Mouse (Mus musculus) hindbrain, embryonic 12.5 days (tissue): ENCODE measurements around the gene Mapkapk2. TPM values are rescaled to one million over a fixed set of nuclear protein-coding genes. Genes with fewer than 3 reads are reported as not detected.

Source experiments
- ATAC-seq: fragments of 200-750 bp; cut with Nextera tagmentation; 2 replicates; pipeline ENCODE4 v1.8.0; 2017; ENCODE audit warnings: moderate TSS enrichment; ENCODE audit not compliant: low FRiP score
- H3K27ac ChIP-seq: fragments of 300-500 bp; sonication (generic); 2 replicates; pipeline ENCODE4 v1.5.1; 2016; ENCODE audit warnings: mild to moderate bottlenecking
- H3K27me3 ChIP-seq: fragments of 300-500 bp; sonication (generic); 2 replicates; pipeline ENCODE4 v1.6.1; 2016; ENCODE audit warnings: mild to moderate bottlenecking
- H3K36me3 ChIP-seq: fragments of 300-500 bp; sonication (generic); 2 replicates; pipeline ENCODE4 v1.6.1; 2016; ENCODE audit warnings: mild to moderate bottlenecking
- H3K4me1 ChIP-seq: fragments of 300-500 bp; sonication (generic); 2 replicates; pipeline ENCODE4 v1.6.1; 2016
- H3K4me2 ChIP-seq: fragments of 300-500 bp; sonication (generic); replicated peaks from 2 replicates; pipeline ENCODE4 v1.6.1; 2016; ENCODE audit warnings: mild to moderate bottlenecking
- H3K4me3 ChIP-seq: fragments of 300-500 bp; sonication (generic); 2 replicates; pipeline ENCODE4 v1.5.1; 2016; ENCODE audit warnings: mild to moderate bottlenecking
- H3K9ac ChIP-seq: fragments of 300-500 bp; sonication (generic); 2 replicates; pipeline ENCODE4 v1.6.1; 2016; ENCODE audit warnings: mild to moderate bottlenecking, moderate library complexity
- H3K9me3 ChIP-seq: fragments of 300-500 bp; sonication (generic); replicated peaks from 2 replicates; pipeline ENCODE4 v1.6.1; 2016; ENCODE audit warnings: mild to moderate bottlenecking
- WGBS: fragments of 180-500 bp; shearing (Covaris S2); methylation state at CpG from one replicate; pipeline ENCODE4 v1.1.7; 2016; 5-methylcytosine and 5-hydroxymethylcytosine counted together
- polyA plus RNA-seq: library from polyadenylated mRNA; unstranded; fragments of >200 nt; fragmentation: Nextera tagmentation; extraction: Ambion mirVana; gene quantifications from 2 replicates; pipeline ENCODE4 v1.2.1, GENCODE M21; 2016

The Mapkapk2 gene
- polyA plus RNA-seq, 1 experiment from 2014 or later, result 50.3 TPM

GRCm38 (mm10) chr1:131134231-131134630, 36.6 kb upstream of the Mapkapk2 start:
- no peak overlapping the region for H3K9ac ChIP-seq
- H3K4me3 ChIP-seq, result no peak overlapping the region
- 0 out of 2 replicates have a peak overlapping the region, but pooled peaks have one; percentile 3 for H3K4me2 ChIP-seq

DNA sequence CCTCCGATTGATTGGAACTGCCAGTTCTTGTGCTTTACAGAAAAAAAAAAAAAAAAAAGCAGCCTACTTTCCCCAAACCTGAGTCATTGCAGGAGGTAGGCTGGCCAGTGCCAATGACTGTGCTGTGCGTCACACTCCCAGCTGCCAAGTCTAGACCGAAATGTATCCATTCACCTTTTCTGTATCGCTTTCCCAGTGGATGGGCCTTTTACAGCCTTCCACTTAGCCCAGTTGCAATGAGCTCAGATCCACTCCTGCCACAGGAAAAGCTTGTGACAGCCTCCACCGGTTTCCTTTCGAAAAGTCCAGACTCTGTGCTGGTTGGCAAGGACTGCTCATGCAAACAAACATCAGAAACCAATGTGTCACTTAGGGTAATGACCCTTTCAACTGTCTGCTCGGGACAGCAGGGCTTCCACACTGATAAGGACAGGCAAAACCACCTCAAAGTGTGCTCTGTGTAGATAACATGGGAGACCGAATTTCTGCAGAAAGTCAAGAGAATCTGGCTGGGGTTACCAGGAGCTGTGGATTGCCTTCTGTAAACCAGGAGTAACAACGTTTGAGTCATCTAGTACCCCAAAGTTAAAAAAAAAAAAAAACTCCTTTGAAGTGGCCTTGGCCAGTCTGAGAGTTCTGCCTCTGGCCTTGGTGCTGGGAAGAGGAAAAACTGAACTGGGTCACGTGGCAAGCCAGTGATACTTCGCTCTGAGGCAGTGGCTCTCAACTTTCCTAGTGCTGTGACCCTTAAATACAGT, 28.5 kb upstream of the Mapkapk2 start:
- H3K9ac ChIP-seq, result no peak overlapping the region
- H3K27ac ChIP-seq, result no peak overlapping the region
- no peaks in the 10 kb centered on the region for H3K27me3 ChIP-seq
- 0 out of 2 replicates have a peak, but pooled peaks cover 2% of the 10 kb centered on the region for H3K4me1 ChIP-seq
- H3K4me3 ChIP-seq, result no peak overlapping the region
- peaks cover 39% of the 10 kb centered on the region for H3K36me3 ChIP-seq
- no peak for ATAC-seq
- H3K9me3 ChIP-seq, result no peaks in the 10 kb centered on the region
- H3K4me2 ChIP-seq, result no peak overlapping the region
- WGBS, result 80% methylated on average over 11 of the region's 11 CpGs

More at GRCm38 (mm10) chr1:131134231-131134630, 36.6 kb upstream of the Mapkapk2 start:
- Histone ChIP-seq H3K9me3 (no peaks in the 10 kb centered on the region), H3K36me3 (peaks cover 17% of the 10 kb centered on the region), H3K27ac (peak overlapping the region; percentile 56), H3K27me3 (no peaks in the 10 kb centered on the region), H3K4me1 (peaks cover 33% of the 10 kb centered on the region)
- WGBS, result 53% methylated on average over 6 of the region's 6 CpGs
- no peak for ATAC-seq

DNA sequence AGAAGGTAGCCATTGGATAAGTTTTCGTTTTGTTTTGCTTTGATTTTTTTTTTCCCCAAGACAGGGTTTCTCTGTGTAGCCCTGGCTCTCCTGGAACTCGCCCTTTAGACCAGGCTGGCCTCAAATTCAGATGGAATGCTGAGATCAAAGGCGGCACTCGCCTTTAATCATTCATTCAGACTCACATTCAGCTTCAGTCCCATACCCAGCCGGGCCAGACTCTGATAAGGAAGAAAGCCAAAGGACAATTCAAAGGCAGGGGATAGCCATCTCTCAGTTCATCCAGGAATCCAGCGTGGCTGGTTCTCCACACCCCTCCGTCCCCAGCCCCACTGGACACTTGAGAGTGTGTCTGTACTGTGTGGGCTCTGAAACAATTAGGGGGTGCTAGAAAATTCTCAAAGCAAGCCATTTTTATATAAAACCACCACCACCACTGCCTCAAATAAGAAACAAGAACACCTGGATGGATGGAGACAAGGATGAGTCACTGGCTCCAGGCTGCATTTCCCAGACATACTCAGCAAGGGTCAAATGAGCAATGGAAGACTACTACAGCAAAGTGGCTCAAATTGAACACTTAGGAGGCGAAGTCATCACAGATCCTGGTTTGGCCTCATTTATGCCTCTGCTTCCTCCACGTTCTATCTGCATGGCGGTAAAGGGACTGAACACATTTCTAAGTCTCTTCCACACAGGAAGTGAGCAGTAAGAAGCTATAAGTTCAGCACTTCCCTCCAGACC, 26.1 kb upstream of the Mapkapk2 start:
- Histone ChIP-seq H3K27ac (no peak overlapping the region), H3K27me3 (no peaks in the 10 kb centered on the region), H3K36me3 (peaks cover 19% of the 10 kb centered on the region), H3K9ac (no peak overlapping the region), H3K4me2 (no peak overlapping the region), H3K4me1 (0 out of 2 replicates have a peak, but pooled peaks cover 4% of the 10 kb centered on the region), H3K4me3 (no peak overlapping the region), H3K9me3 (no peaks in the 10 kb centered on the region)
- WGBS, result 73% methylated on average over 10 of the region's 10 CpGs
- ATAC-seq, result no peak

DNA sequence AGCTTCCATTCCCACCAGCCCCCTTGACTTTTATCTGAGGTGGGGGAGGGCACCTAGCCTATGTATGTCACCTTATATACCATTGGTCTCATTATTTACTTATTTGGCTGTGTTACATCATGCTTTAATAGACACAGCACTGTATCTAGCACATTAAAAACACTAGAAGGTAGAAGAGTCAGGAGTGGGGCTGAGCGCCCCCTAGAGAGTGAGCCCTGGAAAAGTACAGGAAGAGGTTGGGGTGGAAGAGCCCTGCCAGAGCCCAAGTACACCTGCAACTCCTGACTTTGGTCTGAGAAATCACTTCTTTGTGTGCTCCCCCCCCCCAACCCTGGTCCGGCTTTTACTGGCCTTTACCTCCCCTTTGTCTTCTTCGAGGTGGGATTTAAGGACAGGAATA, 24.4 kb upstream of the Mapkapk2 start:
- Histone ChIP-seq H3K9ac (no peak overlapping the region), H3K36me3 (0 out of 2 replicates have a peak, but pooled peaks cover 3% of the 10 kb centered on the region), H3K27ac (no peak overlapping the region), H3K4me2 (no peak overlapping the region), H3K4me1 (0 out of 2 replicates have a peak, but pooled peaks cover 5% of the 10 kb centered on the region), H3K27me3 (no peaks in the 10 kb centered on the region), H3K4me3 (no peak overlapping the region), H3K9me3 (no peaks in the 10 kb centered on the region)
- WGBS, result 34% methylated on average over 3 of the region's 3 CpGs
- ATAC-seq, result no peak

GRCm38 (mm10) chr1:131119026-131119425, 21.4 kb upstream of the Mapkapk2 start:
- no peaks in the 10 kb centered on the region for H3K9me3 ChIP-seq
- no peaks in the 10 kb centered on the region for H3K36me3 ChIP-seq
- no peak overlapping the region for H3K4me3 ChIP-seq
- no peak overlapping the region for H3K4me2 ChIP-seq
- H3K27ac ChIP-seq, result no peak overlapping the region
- no peak for ATAC-seq
- 67% methylated on average over 2 of the region's 2 CpGs for WGBS
- H3K27me3 ChIP-seq, result no peaks in the 10 kb centered on the region
- no peak overlapping the region for H3K9ac ChIP-seq
- H3K4me1 ChIP-seq, result peaks cover 11% of the 10 kb centered on the region; the same call in 1 of the 2 replicates

GRCm38 (mm10) chr1:131118530-131118929, 20.9 kb upstream of the Mapkapk2 start:
- no peak overlapping the region for H3K4me2 ChIP-seq
- peaks cover 9% of the 10 kb centered on the region; the same call in 1 of the 2 replicates for H3K4me1 ChIP-seq
- no peak for ATAC-seq
- 75% methylated on average over 10 of the region's 10 CpGs for whole genome bisulfite sequencing
- H3K27ac ChIP-seq, result no peak overlapping the region
- H3K36me3 ChIP-seq, result no peaks in the 10 kb centered on the region
- H3K4me3 ChIP-seq, result no peak overlapping the region
- H3K27me3 ChIP-seq, result no peaks in the 10 kb centered on the region
- H3K9ac ChIP-seq, result no peak overlapping the region; the same call in 1 of the 2 replicates
- H3K9me3 ChIP-seq, result no peaks in the 10 kb centered on the region

DNA sequence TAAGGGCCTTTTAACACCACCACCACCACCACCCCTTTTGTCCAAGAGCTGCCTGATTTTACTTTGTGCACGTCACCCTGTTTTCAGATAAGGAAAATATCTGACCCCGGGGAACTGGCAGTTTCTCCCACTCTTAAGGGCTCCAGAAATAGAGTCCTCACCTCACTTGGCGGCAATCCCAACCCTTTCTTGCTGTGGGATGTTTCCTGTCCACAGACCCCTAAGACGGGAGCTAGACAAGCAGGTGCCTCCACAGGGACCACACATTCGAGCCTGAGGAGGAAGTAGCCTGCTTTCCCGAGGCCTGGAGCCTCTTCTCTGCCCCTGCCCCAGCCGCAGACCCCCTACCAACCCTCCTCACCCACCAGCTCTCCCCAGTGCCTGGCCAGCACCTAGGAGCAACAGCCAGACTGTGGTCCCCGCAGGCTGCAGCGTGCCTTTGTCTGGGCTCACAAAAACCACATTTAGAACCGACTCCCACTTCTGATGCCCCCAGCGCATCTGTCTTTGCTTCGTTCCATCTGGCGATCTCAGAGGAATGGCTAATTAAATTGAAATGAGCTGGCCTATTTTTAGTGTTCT, 18.9 kb upstream of the Mapkapk2 start:
- H3K27ac ChIP-seq, result peak overlapping the region; percentile 81

GRCm38 (mm10) chr1:131115932-131116331, 18.3 kb upstream of the Mapkapk2 start:
- H3K4me3 ChIP-seq, result no peak overlapping the region
- H3K4me2 ChIP-seq, result no peak overlapping the region
- 0 out of 2 replicates have a peak, but pooled peaks have one; percentile 39 for ATAC-seq

More for the DNA sequence above, 18.9 kb upstream of the Mapkapk2 start:
- WGBS, result 55% methylated on average over 13 of the region's 13 CpGs
- peaks cover 9% of the 10 kb centered on the region; the same call in 1 of the 2 replicates for H3K4me1 ChIP-seq
- no peaks in the 10 kb centered on the region for H3K27me3 ChIP-seq
- H3K9me3 ChIP-seq, result no peaks in the 10 kb centered on the region
- H3K4me3 ChIP-seq, result no peak overlapping the region
- ATAC-seq, result peak; percentile 62
- H3K4me2 ChIP-seq, result no peak overlapping the region
- no peak overlapping the region; the same call in 1 of the 2 replicates for H3K9ac ChIP-seq
- H3K36me3 ChIP-seq, result no peaks in the 10 kb centered on the region

GRCm38 (mm10) chr1:131112576-131112975, 14.9 kb upstream of the Mapkapk2 start:
- no peak overlapping the region for H3K27ac ChIP-seq
- H3K4me1 ChIP-seq, result peaks cover 7% of the 10 kb centered on the region; the same call in 1 of the 2 replicates
- H3K27me3 ChIP-seq, result no peaks in the 10 kb centered on the region
- WGBS, result 42% methylated on average over 6 of the region's 6 CpGs
- H3K4me2 ChIP-seq, result no peak overlapping the region
- no peak overlapping the region for H3K9ac ChIP-seq
- no peaks in the 10 kb centered on the region for H3K36me3 ChIP-seq
- ATAC-seq, result no peak
- H3K9me3 ChIP-seq, result no peaks in the 10 kb centered on the region
- H3K4me3 ChIP-seq, result no peak overlapping the region

More at GRCm38 (mm10) chr1:131115932-131116331, 18.3 kb upstream of the Mapkapk2 start:
- Histone ChIP-seq H3K36me3 (no peaks in the 10 kb centered on the region), H3K9me3 (no peaks in the 10 kb centered on the region), H3K4me1 (peaks cover 9% of the 10 kb centered on the region; the same call in 1 of the 2 replicates), H3K9ac (no peak overlapping the region), H3K27me3 (no peaks in the 10 kb centered on the region), H3K27ac (no peak overlapping the region)
- WGBS, result 23% methylated on average over 6 of the region's 6 CpGs

DNA sequence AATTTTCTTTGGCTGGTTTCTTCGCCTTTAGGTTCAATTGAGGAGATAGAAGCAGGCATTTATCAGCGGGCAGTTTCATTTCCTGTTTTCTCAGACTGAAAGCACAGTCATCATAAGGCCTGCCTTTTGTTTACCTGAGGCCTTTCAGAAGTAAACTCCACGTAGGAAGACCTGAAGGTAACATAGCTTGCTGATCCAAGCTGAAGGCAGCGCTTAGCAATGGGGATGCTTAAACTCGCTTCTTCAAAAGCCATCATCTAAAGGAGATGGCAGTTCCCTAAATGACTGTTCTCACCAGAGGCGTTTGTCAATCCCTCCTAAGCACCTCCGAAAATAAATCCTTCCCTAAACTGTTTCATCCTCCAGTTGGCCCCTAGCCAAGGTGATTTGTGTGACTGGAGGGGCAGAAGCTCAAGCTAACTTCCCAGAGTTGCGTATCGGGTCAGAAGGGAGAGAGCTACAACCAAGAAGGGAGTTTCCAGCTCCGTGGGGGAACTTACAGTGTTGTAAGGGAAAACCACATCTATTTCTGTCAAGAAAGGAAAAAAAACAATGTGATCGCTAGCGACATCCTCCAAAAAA, 13.0 kb upstream of the Mapkapk2 start:
- H3K9me3 ChIP-seq, result no peaks in the 10 kb centered on the region
- H3K4me1 ChIP-seq, result no peaks in the 10 kb centered on the region
- H3K4me3 ChIP-seq, result no peak overlapping the region
- no peaks in the 10 kb centered on the region for H3K27me3 ChIP-seq
- no peak overlapping the region for H3K4me2 ChIP-seq
- no peaks in the 10 kb centered on the region for H3K36me3 ChIP-seq
- 81% methylated on average over 12 of the region's 12 CpGs for WGBS
- H3K9ac ChIP-seq, result no peak overlapping the region
- no peak for ATAC-seq
- H3K27ac ChIP-seq, result no peak overlapping the region

GRCm38 (mm10) chr1:131107575-131108308, 10.1 kb upstream of the Mapkapk2 start:
- no peak overlapping the region for H3K4me2 ChIP-seq
- H3K27ac ChIP-seq, result no peak overlapping the region
- no peaks in the 10 kb centered on the region for H3K27me3 ChIP-seq
- H3K4me3 ChIP-seq, result no peak overlapping the region
- no peaks in the 10 kb centered on the region for H3K9me3 ChIP-seq
- 64% methylated on average over 10 of the region's 10 CpGs for WGBS
- no peaks in the 10 kb centered on the region for H3K36me3 ChIP-seq
- no peaks in the 10 kb centered on the region for H3K4me1 ChIP-seq
- H3K9ac ChIP-seq, result no peak overlapping the region
- no peak for ATAC-seq
